Mouse (Mus musculus) G1E-ER4 (cell line): ENCODE measurements around the gene Mctp1. TPM values are rescaled to one million over a fixed set of nuclear protein-coding genes. Genes with fewer than 3 reads are reported as not detected.

Experiments used
- GATA1 ChIP-seq: IDR thresholded peaks from one replicate; pipeline ENCODE4 v1.8.0; 2012; ENCODE audit warnings: low read length, inconsistent platforms
- polyA plus RNA-seq: library from polyadenylated mRNA; stranded (reverse); fragments of >175 nt; gene quantifications from 2 replicates; pipeline ENCODE4 v1.2.3, GENCODE M21; 2012

Mctp1 gene
- polyA plus RNA-seq, 1 experiment = 1.7 TPM

DNA sequence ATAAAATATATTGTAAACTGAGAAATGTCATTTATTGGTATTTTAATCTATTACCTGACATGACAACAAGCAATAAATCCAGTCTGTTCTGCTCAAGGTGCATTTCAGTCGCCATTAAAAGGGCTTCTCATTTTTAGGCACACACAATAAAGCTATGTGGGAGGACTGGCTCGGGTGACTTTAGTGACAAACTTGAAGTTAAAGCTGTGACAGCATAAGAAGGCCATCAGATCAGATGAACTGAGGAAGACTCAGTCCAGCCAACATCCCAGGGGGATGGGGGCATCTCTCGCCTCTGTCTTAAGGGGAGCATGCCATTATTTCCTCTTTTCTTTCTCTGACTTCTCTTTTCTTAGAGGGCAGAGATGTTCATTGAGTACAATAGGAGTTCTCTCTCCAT, 453.7 kb downstream of the Mctp1 start:
- no peak for TF ChIP-seq GATA1

- no peak for TF ChIP-seq GATA1
Measured at GRCm38 (mm10) chr13:76840712-76841111, 456.4 kb downstream of the Mctp1 start.

DNA sequence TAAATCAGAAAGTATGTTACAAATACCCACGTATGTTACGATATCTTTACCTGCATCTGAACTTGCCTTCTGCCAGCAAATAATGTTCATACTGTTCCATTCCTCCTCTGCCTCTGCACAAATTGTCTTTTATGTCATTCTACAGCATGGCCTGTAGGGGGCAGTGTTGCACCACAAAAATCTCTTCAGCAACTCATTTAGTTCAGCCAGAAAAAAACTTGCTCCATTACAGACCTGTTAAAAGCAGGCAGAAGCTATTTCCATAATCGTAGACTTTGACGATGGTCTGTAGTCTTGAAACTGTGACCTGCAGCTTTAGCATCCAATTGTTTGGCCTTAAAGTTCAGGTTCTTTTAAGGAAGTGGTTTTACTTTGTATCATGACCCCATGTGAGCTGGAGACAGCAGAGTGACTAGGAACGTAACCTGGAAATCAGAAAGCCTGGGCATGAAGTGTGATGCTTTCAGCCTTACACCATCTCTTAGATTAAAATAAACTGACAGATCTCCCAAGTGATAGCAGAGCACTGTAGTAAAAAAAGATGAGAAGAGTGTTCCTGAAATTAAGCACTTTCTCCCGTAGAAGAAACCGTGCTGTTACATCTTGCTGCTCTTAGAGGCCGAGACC, 460.4 kb downstream of the Mctp1 start:
- no peak for TF ChIP-seq GATA1

- no peak for TF ChIP-seq GATA1
Measured at GRCm38 (mm10) chr13:76850412-76851054, 466.2 kb downstream of the Mctp1 start.

- no peak for TF ChIP-seq GATA1
Measured at GRCm38 (mm10) chr13:76854306-76854705, 470.0 kb downstream of the Mctp1 start.

DNA sequence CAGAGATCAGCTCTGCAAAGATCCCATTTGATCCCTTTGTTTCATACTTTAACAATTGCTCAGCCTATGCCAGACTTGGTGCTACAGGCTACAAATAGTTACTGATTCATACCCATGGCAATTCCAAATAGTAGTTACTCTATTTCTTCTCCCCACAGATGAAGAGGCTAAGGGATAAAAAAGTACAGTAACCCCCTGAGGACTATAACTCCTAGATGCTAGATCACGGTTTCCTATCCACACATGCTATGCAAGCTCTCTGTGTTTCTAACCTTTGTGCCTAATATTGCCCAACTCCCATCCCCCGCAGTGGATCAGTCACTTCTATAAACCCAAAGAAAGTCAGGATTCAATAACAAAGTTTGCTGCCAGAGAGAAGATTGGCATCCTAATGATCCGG, 470.7 kb downstream of the Mctp1 start:
- TF ChIP-seq GATA1 = no peak

- no peak for TF ChIP-seq GATA1
Measured at GRCm38 (mm10) chr13:76857024-76857423, 472.7 kb downstream of the Mctp1 start.

- TF ChIP-seq GATA1 = no peak
Measured at GRCm38 (mm10) chr13:76858078-76858482, 473.7 kb downstream of the Mctp1 start.

- TF ChIP-seq GATA1 = no peak
Measured at GRCm38 (mm10) chr13:76870291-76870690, 486.0 kb downstream of the Mctp1 start.

- TF ChIP-seq GATA1 = no peak
Measured at GRCm38 (mm10) chr13:76877887-76878763, 493.8 kb downstream of the Mctp1 start.

GRCm38 (mm10) chr13:76879008-76879407, 494.7 kb downstream of the Mctp1 start:
- TF ChIP-seq GATA1 = no peak

DNA sequence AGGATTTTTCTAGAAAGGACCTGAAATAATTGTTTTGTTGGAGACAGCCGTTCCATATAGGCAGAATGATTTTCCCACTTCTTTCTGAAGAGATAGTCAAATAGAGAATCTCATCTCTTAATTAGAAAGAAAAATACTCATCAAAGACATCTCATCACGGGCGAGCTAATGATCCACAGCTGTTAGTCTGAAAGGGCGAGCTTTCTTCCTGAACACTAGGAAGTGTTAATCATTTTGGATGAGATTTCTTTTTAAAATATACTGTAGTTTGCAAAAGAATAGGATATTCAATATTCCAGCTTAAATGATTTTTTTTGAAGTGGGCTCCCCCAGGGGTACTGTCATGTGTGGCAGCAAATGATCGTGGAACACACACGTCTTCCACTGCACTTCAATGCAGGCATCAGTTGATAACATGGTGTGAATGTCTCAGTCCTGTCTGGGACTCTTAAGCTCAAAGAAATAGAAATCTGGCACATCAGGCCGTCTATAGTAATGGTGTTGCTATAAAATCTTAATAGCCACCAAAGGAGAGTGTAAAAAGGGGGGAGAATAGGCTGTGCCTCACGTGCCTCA, 500.3 kb downstream of the Mctp1 start:
- TF ChIP-seq GATA1 = no peak

GRCm38 (mm10) chr13:76892987-76893386, 508.7 kb downstream of the Mctp1 start:
- TF ChIP-seq GATA1 = no peak

DNA sequence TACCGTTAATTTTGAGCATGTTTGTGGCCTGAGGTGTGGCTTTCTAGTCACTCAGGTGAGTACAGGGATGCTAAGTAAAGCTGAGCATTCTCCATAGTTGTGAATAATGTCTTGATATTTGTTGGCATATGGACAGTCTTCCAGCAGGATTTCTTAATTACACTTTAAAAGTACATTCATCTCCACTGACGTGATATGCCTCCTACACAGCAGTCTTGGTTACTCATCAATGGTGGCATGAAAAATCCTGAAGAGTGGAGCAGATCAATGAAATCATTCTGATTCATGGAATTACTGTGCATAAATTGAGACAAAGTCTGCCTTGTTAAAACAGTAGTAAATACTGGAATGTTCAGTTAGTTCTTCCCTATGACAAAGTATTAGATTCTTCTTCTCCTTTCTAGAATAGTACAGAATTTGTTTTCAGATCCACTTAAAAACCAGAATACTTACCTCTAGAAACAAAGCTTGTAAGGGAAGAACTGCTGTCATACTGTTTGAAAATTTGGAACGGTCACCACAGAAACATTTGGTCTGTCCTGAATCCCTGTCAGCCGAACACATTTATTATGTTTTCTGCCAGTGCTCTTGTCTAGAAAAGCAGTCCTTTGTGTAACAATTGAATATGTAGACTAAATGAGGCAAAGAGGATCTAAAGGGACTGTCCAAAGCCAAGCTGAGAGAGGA, 511.6 kb downstream of the Mctp1 start:
- TF ChIP-seq GATA1 = no peak

DNA sequence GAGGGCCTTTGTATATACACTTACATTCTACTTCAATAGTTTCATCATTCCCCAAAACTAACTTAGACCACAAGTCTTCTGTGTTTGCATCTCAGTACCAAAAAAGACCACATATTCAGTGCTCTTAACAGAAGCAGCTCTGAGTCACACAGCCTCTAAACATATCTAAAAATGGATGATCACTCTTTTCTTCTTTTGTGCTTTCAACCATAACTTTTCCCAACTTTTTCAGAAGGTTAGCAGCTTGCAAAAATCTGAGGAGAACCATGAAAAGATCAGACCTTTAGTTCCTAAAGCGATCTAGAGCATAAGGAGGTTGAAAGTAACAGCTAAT, 512.1 kb downstream of the Mctp1 start:
- TF ChIP-seq GATA1 = no peak

DNA sequence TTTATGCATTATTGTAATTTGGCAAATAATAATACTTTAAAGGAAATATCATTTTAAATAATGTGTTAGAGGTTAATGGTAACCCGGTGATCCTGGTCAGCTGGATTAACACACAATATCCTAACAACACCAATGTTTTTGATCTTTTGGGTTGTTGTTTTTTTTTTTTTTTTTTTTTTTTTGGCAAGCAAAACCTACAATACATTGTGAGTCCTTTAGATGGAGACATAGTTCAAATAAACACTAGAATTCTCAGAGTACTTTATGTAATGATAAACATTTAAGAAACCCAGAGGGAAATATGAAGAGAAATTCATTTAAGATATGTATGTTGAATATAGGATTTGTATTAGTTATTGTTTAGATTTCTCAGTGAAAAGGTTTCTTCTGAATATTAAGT, 534.0 kb downstream of the Mctp1 start:
- TF ChIP-seq GATA1 = no peak
